Mouse (Mus musculus) brain, embryonic 14.5 days (tissue): Measurements from ENCODE around the gene Rybp.

Experiments
- CTCF ChIP-seq: fragments of 200-500 bp; IDR thresholded peaks from 2 replicates; pipeline ENCODE4 v1.5.1; 2012; ENCODE audit warnings: inconsistent platforms, mild to moderate bottlenecking, moderate library complexity, borderline replicate concordance; ENCODE audit not compliant: insufficient read depth, insufficient read length; ENCODE audit errors: extremely low read depth
- POLR2A ChIP-seq: fragments of 200-500 bp; IDR thresholded peaks from 2 replicates; pipeline ENCODE4 v1.6.1; 2012; ENCODE audit warnings: mild to moderate bottlenecking, inconsistent platforms, borderline replicate concordance; ENCODE audit not compliant: poor library complexity, insufficient read depth, insufficient read length, severe bottlenecking; ENCODE audit errors: extremely low read depth

- no peak for TF ChIP-seq CTCF
- TF ChIP-seq POLR2A: no peak
Measured at GRCm38 (mm10) chr6:100215809-100216208, 71.5 kb downstream of the Rybp start.
